Mouse (Mus musculus): ENCODE results near the gene Siah3. TPM values are rescaled to one million over a fixed set of nuclear protein-coding genes. Genes with fewer than 3 reads are reported as not detected.

Siah3 gene
- total and polyA plus RNA-seq, 2 experiments from 2014 or later, result 3.3 to 6.1 TPM

DNA sequence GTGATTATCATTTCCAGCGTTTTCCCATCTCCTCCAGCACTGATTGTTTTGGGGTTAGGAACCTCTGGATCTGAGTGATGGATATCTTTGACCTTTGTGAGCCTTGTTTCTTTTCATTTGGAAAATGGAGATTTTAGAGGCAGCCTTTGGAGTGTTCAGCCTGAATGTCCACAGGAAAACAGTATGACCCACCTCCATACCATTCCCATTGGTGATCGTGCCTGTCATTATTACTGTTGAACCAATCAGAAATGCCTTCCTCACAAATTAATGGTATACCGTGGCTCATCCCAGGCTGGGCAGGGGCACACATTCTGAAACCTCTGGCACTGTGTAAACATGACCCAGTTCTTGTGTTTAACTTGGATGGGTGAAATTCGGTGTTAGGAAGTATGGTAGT is 6.0 kb downstream of the Siah3 start:
- Histone ChIP-seq H3K9ac (no peak overlapping the region), H3K4me2 (ENCODE audit: low read depth) (no peak overlapping the region), H3K9me3 (ENCODE audit: low read length) (no peaks in the 10 kb centered on the region), H3K27ac (ENCODE audit: low read depth, low read length) (no peak overlapping the region), H3K36me3 (ENCODE audit: insufficient read depth) (no peaks in the 10 kb centered on the region), H3K27me3 (ENCODE audit: insufficient read depth, low read length) (no peaks in the 10 kb centered on the region), H3K4me3 (ENCODE audit: low read depth, low read length) (no peak overlapping the region), H3K4me1 (ENCODE audit: insufficient read depth) (peaks cover 10% of the 10 kb centered on the region)
- DNase-seq (no peak), ATAC-seq (no peak)
- TF ChIP-seq CTCF (IDR thresholded peaks at IDR 0.05; ENCODE audit: low read depth), result no peak
- WGBS, result 81% methylated on average over 4 of the region's 4 CpGs

DNA sequence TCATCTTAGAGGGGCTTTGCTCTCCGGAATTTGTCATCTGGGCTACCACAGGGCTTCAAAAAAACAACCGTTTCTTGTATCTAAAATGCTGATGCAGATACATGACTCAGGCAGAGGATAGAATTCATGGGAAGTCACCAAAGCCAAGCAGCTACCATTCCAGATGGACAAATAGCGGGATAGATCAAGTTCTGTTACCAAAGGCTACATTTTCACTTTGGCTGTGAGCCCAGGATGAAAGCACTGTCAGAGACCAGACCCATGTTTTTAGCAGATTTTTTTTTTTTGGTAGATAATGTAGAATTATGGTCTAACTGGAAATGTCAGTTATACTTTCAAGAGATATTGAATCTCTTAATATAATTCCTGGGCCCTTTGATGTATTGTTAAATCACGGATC is 7.4 kb downstream of the Siah3 start:
- ATAC-seq (no peak), DNase-seq (no peak)
- Histone ChIP-seq H3K9ac (no peak overlapping the region), H3K4me1 (ENCODE audit: insufficient read depth) (peaks cover 10% of the 10 kb centered on the region), H3K36me3 (ENCODE audit: insufficient read depth) (no peaks in the 10 kb centered on the region), H3K27me3 (ENCODE audit: insufficient read depth, low read length) (no peaks in the 10 kb centered on the region), H3K4me2 (ENCODE audit: low read depth) (no peak overlapping the region), H3K4me3 (ENCODE audit: low read depth, low read length) (no peak overlapping the region), H3K9me3 (ENCODE audit: low read length) (no peaks in the 10 kb centered on the region), H3K27ac (ENCODE audit: low read depth, low read length) (no peak overlapping the region)
- no peak for TF ChIP-seq CTCF (IDR thresholded peaks at IDR 0.05; ENCODE audit: low read depth)
- WGBS, result 71% methylated on average over 4 of the region's 4 CpGs

DNA sequence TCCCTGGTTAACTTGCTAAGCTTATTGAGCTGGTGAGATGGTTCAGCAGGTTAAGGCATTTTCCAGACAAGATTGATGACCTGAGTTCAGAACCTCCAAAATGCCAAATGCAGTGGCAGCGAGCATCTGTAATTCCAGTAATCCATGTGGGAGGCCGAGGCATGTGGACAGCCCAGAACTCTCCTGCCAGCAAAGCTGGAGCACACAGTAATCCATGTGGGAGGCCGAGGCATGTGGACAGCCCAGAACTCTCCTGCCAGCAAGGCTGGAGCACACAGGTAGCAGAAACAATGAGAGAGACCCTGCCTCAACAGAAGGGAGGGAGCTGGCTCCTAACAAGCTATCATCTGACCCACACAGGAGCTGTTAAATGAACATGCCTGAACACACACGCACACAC is 13.2 kb downstream of the Siah3 start:
- no peaks in the 10 kb centered on the region for H3K36me3 ChIP-seq (ENCODE audit: insufficient read depth)
- ATAC-seq, result no peak
- H3K27me3 ChIP-seq (ENCODE audit: insufficient read depth, low read length), result no peaks in the 10 kb centered on the region
- H3K9me3 ChIP-seq (ENCODE audit: low read length), result no peaks in the 10 kb centered on the region
- no peak overlapping the region for H3K27ac ChIP-seq (ENCODE audit: low read depth, low read length)
- no peak overlapping the region for H3K4me2 ChIP-seq (ENCODE audit: low read depth)
- WGBS, result 92% methylated on average over 4 of the region's 4 CpGs
- no peak for TF ChIP-seq CTCF (IDR thresholded peaks at IDR 0.05; ENCODE audit: low read depth)
- no peak for DNase-seq
- no peak overlapping the region for H3K9ac ChIP-seq
- H3K4me1 ChIP-seq (ENCODE audit: insufficient read depth), result peaks cover 13% of the 10 kb centered on the region; the same call in 1 of the 2 replicates
- H3K4me3 ChIP-seq (ENCODE audit: low read depth, low read length), result no peak overlapping the region

DNA sequence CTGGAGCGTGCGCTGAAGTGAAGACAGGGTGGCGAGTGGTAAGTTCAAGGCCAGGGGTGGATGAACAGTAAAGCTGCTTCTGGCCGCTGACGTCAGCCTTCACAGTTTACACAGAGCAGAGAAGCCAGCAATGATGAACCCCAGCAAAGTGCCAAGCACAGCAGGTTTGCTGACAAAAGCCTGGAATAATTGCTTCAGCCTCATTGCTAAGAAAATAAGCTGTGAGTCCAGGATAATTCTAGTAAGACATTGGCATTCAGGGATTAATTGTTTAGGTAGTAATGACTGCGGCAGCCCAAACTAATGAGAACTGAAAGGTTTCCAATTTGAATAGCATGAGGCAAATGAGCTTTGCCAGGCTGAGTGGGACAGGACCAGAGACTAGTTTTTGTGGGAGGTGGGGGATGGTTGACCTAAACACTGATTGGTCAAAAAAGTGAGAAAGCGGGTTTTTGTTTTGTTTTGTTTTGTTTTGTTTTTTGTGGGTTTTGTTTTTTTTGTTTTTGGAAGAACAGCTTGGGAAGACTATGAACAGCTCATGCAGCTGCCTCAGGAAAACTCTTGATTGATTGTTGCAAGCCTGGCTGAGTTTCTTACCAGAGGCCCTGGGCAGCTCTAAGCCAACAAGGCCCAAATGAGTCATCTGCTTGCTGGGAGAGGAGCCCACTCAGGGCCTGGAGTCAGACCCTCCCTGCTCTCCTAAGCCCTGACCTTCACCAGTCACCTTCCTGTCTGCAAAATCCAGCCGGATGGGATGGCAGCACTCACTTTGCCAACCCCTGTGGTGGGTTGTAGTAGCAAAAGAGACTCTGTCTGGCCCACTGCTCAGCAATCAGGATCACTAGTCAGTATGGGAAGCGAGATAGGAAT is 17.5 kb downstream of the Siah3 start:
- DNase-seq, result peak; percentile 71
- peak; percentile 86 for ATAC-seq

DNA sequence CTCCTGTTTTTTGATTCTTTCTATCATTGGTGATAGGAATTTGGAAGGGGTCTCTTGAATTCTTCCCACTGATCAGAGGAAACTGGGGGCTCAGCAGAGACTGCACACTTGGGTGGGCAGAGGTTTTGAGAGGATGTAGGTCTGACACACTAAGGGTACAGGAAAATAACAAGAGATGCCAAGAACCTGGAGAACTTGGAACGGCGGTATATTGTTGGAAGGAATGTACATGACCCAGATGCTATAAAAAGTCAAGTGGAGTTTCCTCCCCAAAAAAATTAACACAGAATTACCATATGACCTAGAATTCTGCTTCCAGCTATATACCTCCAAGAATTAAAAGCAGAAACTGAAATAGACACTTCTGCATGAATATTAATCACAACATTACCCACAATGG is 20.1 kb downstream of the Siah3 start:
- no peak for TF ChIP-seq CTCF (IDR thresholded peaks at IDR 0.05; ENCODE audit: low read depth)
- H3K4me3 ChIP-seq (ENCODE audit: low read depth, low read length), result no peak overlapping the region
- no peak for ATAC-seq
- no peaks in the 10 kb centered on the region for H3K9me3 ChIP-seq (ENCODE audit: low read length)
- H3K4me1 ChIP-seq (ENCODE audit: insufficient read depth), result peaks cover 14% of the 10 kb centered on the region; the same call in 1 of the 2 replicates
- 89% methylated on average over 2 of the region's 2 CpGs for WGBS
- no peaks in the 10 kb centered on the region for H3K36me3 ChIP-seq (ENCODE audit: insufficient read depth)
- DNase-seq, result no peak
- H3K4me2 ChIP-seq (ENCODE audit: low read depth), result no peak overlapping the region
- H3K9ac ChIP-seq, result no peak overlapping the region
- H3K27me3 ChIP-seq (ENCODE audit: insufficient read depth, low read length), result no peaks in the 10 kb centered on the region
- no peak overlapping the region for H3K27ac ChIP-seq (ENCODE audit: low read depth, low read length)

More for the DNA sequence above, 17.5 kb downstream of the Siah3 start:
- Histone ChIP-seq H3K4me3 (ENCODE audit: low read depth, low read length) (no peak overlapping the region), H3K27ac (ENCODE audit: low read depth, low read length) (peak overlapping the region; percentile 46), H3K27me3 (ENCODE audit: insufficient read depth, low read length) (no peaks in the 10 kb centered on the region), H3K9ac (no peak overlapping the region), H3K9me3 (ENCODE audit: low read length) (no peaks in the 10 kb centered on the region), H3K36me3 (ENCODE audit: insufficient read depth) (no peaks in the 10 kb centered on the region), H3K4me2 (ENCODE audit: low read depth) (no peak overlapping the region), H3K4me1 (ENCODE audit: insufficient read depth) (peaks cover 14% of the 10 kb centered on the region; the same call in 1 of the 2 replicates)
- WGBS, result 22% methylated on average over 9 of the region's 9 CpGs
- no peak for TF ChIP-seq CTCF (IDR thresholded peaks at IDR 0.05; ENCODE audit: low read depth)

DNA sequence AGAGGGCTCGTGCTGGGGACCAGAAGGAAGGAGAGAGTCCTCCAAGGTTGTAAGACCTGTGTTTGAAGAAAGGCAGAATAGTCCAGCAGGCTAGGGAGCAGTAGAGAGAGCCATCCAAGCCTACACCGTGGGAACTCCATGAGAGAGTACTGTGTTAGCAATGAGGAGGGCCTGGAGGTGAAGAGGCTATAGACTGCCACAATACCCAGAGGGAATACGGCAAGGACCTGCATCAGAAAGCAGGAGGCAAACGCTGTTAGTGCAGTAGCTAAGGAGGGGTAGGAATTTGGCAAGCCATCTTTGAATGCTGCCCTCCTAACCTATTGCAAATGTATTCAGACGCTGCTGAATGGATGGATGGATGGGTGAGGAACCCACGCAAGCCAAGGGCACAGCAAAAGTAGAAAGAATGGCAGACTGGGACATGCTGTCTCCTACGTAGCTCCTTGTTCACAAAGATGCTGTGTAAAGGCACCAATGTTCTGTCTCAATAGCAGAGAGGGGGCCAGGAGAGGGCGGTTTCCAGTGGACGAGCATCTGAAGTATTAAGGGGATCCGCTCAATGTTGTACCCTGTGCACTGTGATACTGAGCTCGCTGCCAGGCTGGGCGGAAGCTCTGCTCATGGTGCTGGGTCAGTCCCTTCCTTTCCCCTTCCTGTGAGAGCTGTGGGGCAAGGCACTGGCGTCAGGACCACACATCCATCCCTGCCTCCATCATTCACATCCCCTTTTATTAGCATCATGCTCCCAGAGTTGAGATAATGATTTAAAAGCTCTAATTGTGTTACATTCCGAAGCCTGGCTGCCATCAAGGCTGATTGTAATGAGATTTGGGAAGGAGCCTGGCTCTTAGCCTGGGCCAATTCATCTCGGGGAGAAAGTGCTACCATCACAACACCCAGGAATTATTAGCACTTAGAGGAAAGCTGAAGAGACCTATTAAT is 26.7 kb downstream of the Siah3 start:
- no peaks in the 10 kb centered on the region for H3K9me3 ChIP-seq (ENCODE audit: low read length)
- peak; percentile 57 for DNase-seq
- H3K4me1 ChIP-seq (ENCODE audit: insufficient read depth), result peaks cover 9% of the 10 kb centered on the region; the same call in 1 of the 2 replicates
- TF ChIP-seq CTCF (IDR thresholded peaks at IDR 0.05; ENCODE audit: low read depth), result no peak
- H3K27ac ChIP-seq (ENCODE audit: low read depth, low read length), result peak overlapping the region; percentile 23; the same call in 1 of the 2 replicates
- H3K9ac ChIP-seq, result no peak overlapping the region
- peak; percentile 81 for ATAC-seq
- H3K4me3 ChIP-seq (ENCODE audit: low read depth, low read length), result no peak overlapping the region
- 0 out of 2 replicates have a peak overlapping the region, but pooled peaks have one; percentile 13 for H3K4me2 ChIP-seq (ENCODE audit: low read depth)
- no peaks in the 10 kb centered on the region for H3K36me3 ChIP-seq (ENCODE audit: insufficient read depth)
- H3K27me3 ChIP-seq (ENCODE audit: insufficient read depth, low read length), result no peaks in the 10 kb centered on the region
- 31% methylated on average over 15 of the region's 15 CpGs for WGBS

Measured in forebrain, postnatal 0 days (tissue).